Mouse (Mus musculus) heart, postnatal 0 days (tissue): ENCODE measurements around the gene Anks3. TPM values are rescaled to one million over a fixed set of nuclear protein-coding genes. Genes with fewer than 3 reads are reported as not detected.

Experiments used
- ATAC-seq: fragments of 200-750 bp; cut with Nextera tagmentation; 2 replicates; pipeline ENCODE4 v1.8.0; 2017; ENCODE audit warnings: low read depth, moderate number of reproducible peaks, moderate library complexity; ENCODE audit not compliant: insufficient read depth
- DNase-seq: peaks from one replicate; pipeline ENCODE4 v3.0.0-alpha.2; 2016; ENCODE audit warnings: low spot score
- H3K27ac ChIP-seq: fragments of 300-500 bp; sonication (generic); 2 replicates; pipeline ENCODE4 v1.5.1; 2014; ENCODE audit warnings: low read depth, mild to moderate bottlenecking
- H3K27me3 ChIP-seq: fragments of 300-500 bp; sonication (generic); 2 replicates; pipeline ENCODE4 v1.6.1; 2014; ENCODE audit warnings: low read length, mixed read lengths; ENCODE audit not compliant: control insufficient read depth, insufficient read depth
- H3K36me3 ChIP-seq: fragments of 300-500 bp; sonication (generic); replicated peaks from 2 replicates; pipeline ENCODE4 v1.6.1; 2014; ENCODE audit warnings: low read length, mixed read lengths; ENCODE audit not compliant: control insufficient read depth, insufficient read depth
- H3K4me1 ChIP-seq: fragments of 300-500 bp; sonication (generic); 2 replicates; pipeline ENCODE4 v1.6.1; 2014; ENCODE audit warnings: antibody characterized with exemption; ENCODE audit not compliant: control insufficient read depth, insufficient read depth
- H3K4me2 ChIP-seq: fragments of 300-500 bp; sonication (generic); 2 replicates; pipeline ENCODE4 v1.6.1; 2014; ENCODE audit warnings: low read depth, mild to moderate bottlenecking, low read length, moderate library complexity
- H3K4me3 ChIP-seq: fragments of 300-500 bp; sonication (generic); 2 replicates; pipeline ENCODE4 v1.5.1; 2014; ENCODE audit warnings: low read depth, low read length
- H3K9ac ChIP-seq: fragments of 300-500 bp; sonication (generic); replicated peaks from 2 replicates; pipeline ENCODE4 v1.6.1; 2014; ENCODE audit warnings: low read depth, low read length, mixed read lengths
- H3K9me3 ChIP-seq: fragments of 300-500 bp; sonication (generic); replicated peaks from 2 replicates; pipeline ENCODE4 v1.6.1; 2016; ENCODE audit warnings: low read length; ENCODE audit not compliant: control insufficient read depth
- CTCF ChIP-seq: IDR thresholded peaks from 2 replicates; pipeline ENCODE4 v1.5.1; 2016; ENCODE audit warnings: antibody characterized with exemption, control low read depth, low read depth
- EP300 ChIP-seq: IDR thresholded peaks from 2 replicates; pipeline ENCODE4 v1.6.1; 2016; ENCODE audit warnings: antibody characterized with exemption, low read depth
- WGBS: fragments of 180-500 bp; shearing (Covaris S2); extraction: QIAGEN DNeasy Blood & Tissue Kit; methylation state at CpG from one replicate; pipeline ENCODE4 v1.1.7; 2014; 5-methylcytosine and 5-hydroxymethylcytosine counted together
- polyA plus RNA-seq: library from polyadenylated mRNA; unstranded; fragments of >200 nt; fragmentation: Nextera tagmentation; extraction: Ambion mirVana; gene quantifications from 2 replicates; pipeline ENCODE4 v1.2.1, GENCODE M21; 2015
- total RNA-seq: library from RNA; depleted of rRNA; stranded (reverse); fragments of >200 nt; gene quantifications from 2 replicates; pipeline ENCODE4 v1.2.3, GENCODE M21; 2014; ENCODE audit warnings: low replicate concordance

Gene Anks3
- total and polyA plus RNA-seq, 2 experiments from 2014 or later: 21.2 to 22.7 TPM

GRCm38 (mm10) chr16:4965392-4966129, 1.6 kb upstream of the Anks3 start:
- Histone ChIP-seq H3K4me2 (no peak overlapping the region), H3K27ac (no peak overlapping the region), H3K9me3 (no peaks in the 10 kb centered on the region), H3K9ac (no peak overlapping the region), H3K4me3 (no peak overlapping the region), H3K27me3 (no peaks in the 10 kb centered on the region), H3K36me3 (no peaks in the 10 kb centered on the region), H3K4me1 (peaks cover 19% of the 10 kb centered on the region)
- TF ChIP-seq CTCF (no peak), EP300 (no peak)
- 86% methylated on average over 8 of the region's 8 CpGs for WGBS
- DNase-seq (no peak), ATAC-seq (no peak)

GRCm38 (mm10) chr16:4964731-4965391, 856 bp upstream of the Anks3 start:
- Histone ChIP-seq H3K9me3 (no peaks in the 10 kb centered on the region), H3K27me3 (no peaks in the 10 kb centered on the region), H3K4me1 (peaks cover 19% of the 10 kb centered on the region), H3K4me3 (peak overlapping the region; percentile 82), H3K36me3 (0 out of 2 replicates have a peak, but pooled peaks cover 5% of the 10 kb centered on the region), H3K4me2 (peak overlapping the region; percentile 78), H3K9ac (peak overlapping the region; percentile 73), H3K27ac (peak overlapping the region; percentile 78)
- WGBS: 19% methylated on average over 13 of the region's 13 CpGs
- DNase-seq: no peak
- TF ChIP-seq EP300 (no peak), CTCF (no peak)
- ATAC-seq: no peak

GRCm38 (mm10) chr16:4963346-4963745, 659 bp downstream of the Anks3 start:
- TF ChIP-seq EP300 (no peak), CTCF (no peak)
- no peak overlapping the region for H3K27ac ChIP-seq
- peaks cover 19% of the 10 kb centered on the region for H3K4me1 ChIP-seq
- WGBS: 34% methylated on average over 9 of the region's 9 CpGs
- no peaks in the 10 kb centered on the region for H3K27me3 ChIP-seq
- ATAC-seq (no peak), DNase-seq (no peak)
- H3K4me2 ChIP-seq: peak overlapping the region; percentile 78
- peak overlapping the region; percentile 73 for H3K9ac ChIP-seq
- no peaks in the 10 kb centered on the region for H3K9me3 ChIP-seq
- peak overlapping the region; percentile 82 for H3K4me3 ChIP-seq
- peaks cover 6% of the 10 kb centered on the region; the same call in 1 of the 2 replicates for H3K36me3 ChIP-seq

GRCm38 (mm10) chr16:4960260-4960659, 3.7 kb downstream of the Anks3 start:
- 77% methylated on average over 8 of the region's 8 CpGs for WGBS
- Histone ChIP-seq H3K27ac (no peak overlapping the region), H3K4me1 (peaks cover 17% of the 10 kb centered on the region), H3K36me3 (peaks cover 32% of the 10 kb centered on the region), H3K4me3 (no peak overlapping the region), H3K9ac (no peak overlapping the region), H3K27me3 (no peaks in the 10 kb centered on the region), H3K9me3 (no peaks in the 10 kb centered on the region), H3K4me2 (no peak overlapping the region)
- ATAC-seq: no peak
- DNase-seq: no peak
- TF ChIP-seq EP300 (no peak), CTCF (no peak)

- Histone ChIP-seq H3K9me3 (no peaks in the 10 kb centered on the region), H3K36me3 (peaks cover 60% of the 10 kb centered on the region), H3K27ac (no peak overlapping the region), H3K27me3 (no peaks in the 10 kb centered on the region), H3K4me1 (0 out of 2 replicates have a peak, but pooled peaks cover 1% of the 10 kb centered on the region), H3K4me2 (no peak overlapping the region), H3K4me3 (no peak overlapping the region), H3K9ac (no peak overlapping the region)
- ATAC-seq: no peak
- no peak for DNase-seq
- TF ChIP-seq EP300: no peak
- no peak for TF ChIP-seq CTCF
- 87% methylated on average over 3 of the region's 3 CpGs for WGBS
Measured at GRCm38 (mm10) chr16:4957446-4957845, 6.6 kb downstream of the Anks3 start.
